Mouse (Mus musculus): ENCODE results near the gene Lonp1. TPM values are rescaled to one million over a fixed set of nuclear protein-coding genes. Genes with fewer than 3 reads are reported as not detected.
A peak's percentile ranks its signal among the peaks of the same experiment; 100 is the strongest.
"Not testable (repeated sequence)": the region's sequence is repeated elsewhere in the genome, so short reads cannot be mapped to it uniquely, and the experiment has no call there.

The Lonp1 gene
- polyA plus RNA-seq, 1 experiment from 2014 or later = 43.3 TPM

DNA sequence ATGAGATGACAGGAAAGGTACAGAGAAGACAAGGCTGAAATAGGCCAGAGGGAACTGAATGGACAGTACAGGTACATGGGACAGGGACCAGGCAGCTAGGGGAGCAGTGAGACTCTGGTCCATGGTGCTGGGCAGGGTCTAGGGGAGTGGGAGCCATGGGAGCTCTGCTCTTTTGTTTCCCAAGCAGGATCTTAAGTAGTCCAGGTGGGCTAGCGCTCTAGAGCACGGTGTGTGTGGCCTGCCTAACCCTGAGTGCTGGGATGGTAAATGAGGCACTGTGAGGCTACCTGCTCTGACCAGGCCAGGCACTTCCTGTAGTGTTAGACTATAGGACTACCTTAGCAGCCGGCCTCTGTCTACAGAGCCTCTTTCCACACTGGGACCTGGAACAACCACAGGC lies 10.0 kb downstream of the Lonp1 start:
- no peaks in the 10 kb centered on the region for H3K9me3 ChIP-seq (replicated peaks)
- no peak for ATAC-seq (ENCODE audit: low FRiP score)
- H3K4me2 ChIP-seq = no peak overlapping the region
- no peak overlapping the region for H3K9ac ChIP-seq (replicated peaks)
- H3K4me1 ChIP-seq = peaks cover 35% of the 10 kb centered on the region
- H3K4me3 ChIP-seq (replicated peaks) = no peak overlapping the region
- WGBS = 89% methylated on average over 3 of the region's 3 CpGs
- peaks cover 61% of the 10 kb centered on the region for H3K36me3 ChIP-seq
- no peaks in the 10 kb centered on the region for H3K27me3 ChIP-seq (replicated peaks)
- H3K27ac ChIP-seq (replicated peaks) = no peak overlapping the region

DNA sequence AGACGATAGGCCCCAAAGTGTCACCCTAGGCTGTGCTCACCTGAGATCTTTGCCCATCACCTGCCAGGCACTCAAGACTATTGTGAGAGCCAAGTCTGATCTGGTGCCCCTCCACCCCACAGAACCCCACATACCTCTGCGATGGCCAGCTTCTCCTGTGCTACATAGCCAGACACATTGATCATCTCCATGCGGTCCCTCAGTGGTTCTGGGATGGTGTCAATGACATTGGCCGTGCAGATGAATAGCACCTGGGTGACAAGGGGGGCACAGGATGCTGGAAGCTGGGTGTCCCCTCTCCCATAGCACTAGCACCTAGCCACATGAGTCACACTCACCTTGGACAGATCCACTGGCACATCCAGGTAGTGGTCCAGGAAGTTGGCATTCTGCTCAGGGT lies 10.9 kb downstream of the Lonp1 start:
- no peak for ATAC-seq (ENCODE audit: low FRiP score)

DNA sequence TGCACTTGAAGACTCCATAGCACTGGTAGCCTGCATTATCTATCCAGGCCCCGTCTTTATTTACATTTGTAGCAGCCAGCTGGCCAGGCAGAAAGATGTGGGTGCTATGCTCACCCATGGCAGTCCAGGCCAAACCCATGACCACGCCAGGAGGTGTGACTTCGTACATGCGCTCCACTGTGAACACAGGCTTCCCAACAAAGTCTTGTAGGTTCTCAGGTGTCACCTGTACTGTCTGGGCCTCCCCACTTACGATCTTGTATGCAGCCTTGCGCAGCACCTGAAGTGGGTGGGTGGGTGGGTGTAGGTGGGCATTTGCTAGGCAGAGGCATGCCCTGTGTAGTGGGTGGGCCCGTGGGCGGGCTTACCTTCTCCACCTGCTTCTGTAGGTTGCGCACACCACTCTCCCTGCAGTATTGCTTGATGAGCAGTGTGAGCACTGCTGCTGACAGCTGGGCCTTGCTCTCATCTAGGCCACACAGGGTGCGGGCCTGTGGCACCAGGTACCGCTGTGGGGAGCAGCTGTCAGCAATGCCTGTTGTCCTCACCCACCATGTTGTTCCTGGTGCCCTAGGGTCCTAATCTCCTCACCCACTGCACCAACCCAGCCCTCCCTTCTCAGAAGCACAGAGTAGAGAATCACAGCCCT lies 11.4 kb downstream of the Lonp1 start:
- peak overlapping the region; percentile 66; the same call in 1 of the 2 replicates for H3K4me3 ChIP-seq (replicated peaks)
- ATAC-seq (ENCODE audit: low FRiP score) = no peak
- peak overlapping the region; percentile 68 for H3K4me2 ChIP-seq

More for the DNA sequence above, 10.9 kb downstream of the Lonp1 start:
- Histone ChIP-seq H3K36me3 (peaks cover 53% of the 10 kb centered on the region), H3K27ac (replicated peaks) (no peak overlapping the region), H3K27me3 (replicated peaks) (no peaks in the 10 kb centered on the region), H3K9ac (replicated peaks) (0 out of 2 replicates have a peak overlapping the region, but pooled peaks have one; percentile 5), H3K4me2 (no peak overlapping the region), H3K4me3 (replicated peaks) (no peak overlapping the region), H3K4me1 (peaks cover 40% of the 10 kb centered on the region), H3K9me3 (replicated peaks) (no peaks in the 10 kb centered on the region)
- 90% methylated on average over 4 of the region's 4 CpGs for WGBS

DNA sequence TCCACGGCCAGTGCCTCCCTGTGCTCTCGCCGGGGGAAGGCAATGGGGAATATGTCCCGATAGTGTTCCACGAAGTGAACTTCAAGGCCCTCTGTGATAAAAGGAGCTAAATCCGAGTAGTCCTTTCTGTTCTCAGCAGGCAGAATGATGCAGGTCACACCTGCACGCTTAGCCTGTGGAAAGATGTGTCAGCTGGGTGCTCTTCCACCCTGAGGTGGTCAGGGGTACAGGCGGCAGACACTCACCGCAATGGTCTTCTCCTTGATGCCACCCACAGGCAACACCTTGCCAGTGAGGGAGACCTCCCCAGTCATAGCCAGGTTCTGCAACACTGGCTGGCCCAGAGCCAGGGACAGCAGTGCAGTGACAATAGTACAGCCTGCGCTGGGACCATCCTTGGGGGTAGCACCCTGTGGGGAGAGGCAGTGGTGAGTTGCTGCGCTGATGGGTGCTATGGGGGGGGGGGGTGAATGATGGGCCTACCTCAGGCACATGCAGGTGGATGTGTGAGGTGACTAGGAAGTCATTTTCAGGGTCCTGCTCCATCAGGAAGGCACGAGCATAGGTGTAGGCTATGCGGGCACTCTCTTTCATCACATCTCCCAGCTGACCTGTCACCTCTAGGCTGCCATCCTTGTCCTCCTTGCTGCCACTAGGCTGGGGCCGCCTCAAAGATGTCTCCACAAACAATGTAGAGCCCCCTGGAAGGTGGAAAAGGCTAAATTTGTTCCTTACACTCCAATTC lies 12.1 kb downstream of the Lonp1 start:
- H3K27ac ChIP-seq (replicated peaks) = 0 out of 2 replicates have a peak overlapping the region, but pooled peaks have one; percentile 93
- H3K4me1 ChIP-seq = peaks cover 48% of the 10 kb centered on the region
- H3K4me2 ChIP-seq = peak overlapping the region; percentile 68
- 29% methylated on average over 14 of the region's 14 CpGs for WGBS
- no peaks in the 10 kb centered on the region for H3K27me3 ChIP-seq (replicated peaks)
- no peaks in the 10 kb centered on the region for H3K9me3 ChIP-seq (replicated peaks)
- peak overlapping the region; percentile 70 for H3K9ac ChIP-seq (replicated peaks)
- H3K36me3 ChIP-seq = peaks cover 42% of the 10 kb centered on the region
- H3K4me3 ChIP-seq (replicated peaks) = peak overlapping the region; percentile 66
- ATAC-seq (ENCODE audit: low FRiP score) = no peak

More for the DNA sequence above, 11.4 kb downstream of the Lonp1 start:
- no peaks in the 10 kb centered on the region for H3K9me3 ChIP-seq (replicated peaks)
- H3K9ac ChIP-seq (replicated peaks) = peak overlapping the region; percentile 5; the same call in 1 of the 2 replicates
- WGBS = 92% methylated on average over 11 of the region's 11 CpGs
- peaks cover 45% of the 10 kb centered on the region for H3K4me1 ChIP-seq
- H3K27ac ChIP-seq (replicated peaks) = no peak overlapping the region
- peaks cover 49% of the 10 kb centered on the region for H3K36me3 ChIP-seq
- H3K27me3 ChIP-seq (replicated peaks) = no peaks in the 10 kb centered on the region

DNA sequence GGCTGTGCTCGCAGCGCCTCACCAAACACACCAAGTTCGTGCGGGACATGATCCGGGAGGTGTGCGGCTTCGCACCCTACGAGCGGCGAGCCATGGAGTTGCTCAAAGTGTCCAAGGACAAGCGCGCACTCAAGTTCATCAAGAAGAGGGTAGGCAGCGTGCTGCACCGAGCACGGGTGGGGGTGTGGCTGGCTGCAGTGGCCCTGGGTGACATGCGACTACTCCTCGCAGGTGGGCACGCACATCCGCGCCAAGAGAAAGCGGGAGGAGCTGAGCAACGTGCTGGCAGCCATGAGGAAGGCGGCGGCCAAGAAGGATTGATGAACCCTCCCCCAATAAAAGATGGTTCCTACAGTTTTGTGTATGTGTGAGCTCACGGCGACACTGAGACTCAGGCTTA lies 12.8 kb downstream of the Lonp1 start:
- ATAC-seq (ENCODE audit: low FRiP score); H3K27me3 ChIP-seq (replicated peaks); H3K9me3 ChIP-seq (replicated peaks): not testable (repeated sequence)
- H3K4me2 ChIP-seq = peak overlapping the region; percentile 68
- peaks cover 52% of the 10 kb centered on the region for H3K4me1 ChIP-seq
- H3K4me3 ChIP-seq (replicated peaks) = peak overlapping the region; percentile 66
- peaks cover 35% of the 10 kb centered on the region for H3K36me3 ChIP-seq
- H3K27ac ChIP-seq (replicated peaks) = peak overlapping the region; percentile 93
- H3K9ac ChIP-seq (replicated peaks) = peak overlapping the region; percentile 70
- 0% methylated on average over 26 of the region's 26 CpGs for WGBS

DNA sequence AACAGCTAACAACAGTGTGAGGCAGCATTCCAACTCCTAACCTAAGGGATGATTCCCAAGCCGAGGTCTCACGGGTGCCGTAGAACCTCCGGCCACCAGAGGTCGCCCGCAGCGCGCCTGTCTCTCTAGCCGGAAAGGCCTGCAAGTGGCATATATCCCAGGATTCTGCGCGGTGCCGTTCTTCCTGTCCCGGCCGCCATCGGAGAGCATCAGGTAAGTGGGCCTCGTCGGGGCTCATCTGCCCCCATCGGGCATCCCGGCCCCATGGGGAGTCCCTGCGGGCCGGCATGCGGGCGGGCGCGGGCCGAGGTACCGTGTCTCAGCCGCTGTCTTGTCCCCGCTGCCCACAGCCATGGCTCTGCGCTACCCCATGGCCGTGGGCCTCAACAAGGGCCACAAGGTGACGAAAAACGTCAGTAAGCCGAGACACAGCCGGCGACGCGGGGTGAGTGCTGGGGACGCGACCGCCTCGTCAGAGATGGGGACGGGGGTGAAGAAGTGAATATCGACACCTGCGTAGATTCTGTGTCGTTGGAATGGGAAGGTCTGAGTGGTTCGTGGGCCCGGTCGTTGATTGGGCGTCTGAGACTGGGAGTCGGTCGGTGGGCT lies 13.3 kb downstream of the Lonp1 start, which contains the start of gene Rpl36:
Gene Rpl36 (plus strand): TSS at position 181 of the 609 bp plus-strand sequence.
- Histone ChIP-seq H3K4me1 (peaks cover 58% of the 10 kb centered on the region), H3K4me2 (peak within 1 kb of the TSS; percentile 68)
- under 1% methylated on average over 50 of the region's 52 CpGs for WGBS

DNA sequence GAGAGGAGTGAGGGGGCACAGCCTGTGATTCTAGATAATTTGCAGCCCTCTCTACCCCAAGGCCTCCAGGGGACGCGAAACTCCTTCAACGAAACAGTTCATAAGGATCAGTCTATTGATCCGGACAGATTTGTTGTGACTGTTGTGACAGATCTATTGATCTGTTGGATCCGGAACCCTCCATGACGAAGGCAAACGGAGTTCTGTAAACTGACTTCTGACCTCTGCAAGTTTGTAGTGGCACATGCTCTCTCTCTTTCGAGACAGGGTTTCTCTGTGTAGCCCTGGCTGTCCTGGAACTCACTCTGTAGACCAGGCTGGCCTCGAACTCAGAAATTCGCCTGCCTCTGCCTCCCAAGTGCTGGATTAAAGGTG lies 14.1 kb downstream of the Lonp1 start:
- Histone ChIP-seq H3K4me1 (peaks cover 66% of the 10 kb centered on the region), H3K36me3 (peaks cover 24% of the 10 kb centered on the region)
- not testable (repeated sequence) for H3K4me3 ChIP-seq (replicated peaks); H3K27me3 ChIP-seq (replicated peaks); H3K4me2 ChIP-seq; H3K9ac ChIP-seq (replicated peaks); ATAC-seq (ENCODE audit: low FRiP score); H3K27ac ChIP-seq (replicated peaks); H3K9me3 ChIP-seq (replicated peaks)
- 80% methylated on average over 10 of the region's 10 CpGs for WGBS

More for the DNA sequence above, 13.3 kb downstream of the Lonp1 start, which contains the start of gene Rpl36:
- no peaks in the 10 kb centered on the region for H3K9me3 ChIP-seq (replicated peaks)
- peak within 1 kb of the TSS; percentile 93 for H3K27ac ChIP-seq (replicated peaks)
- ATAC-seq (ENCODE audit: low FRiP score) = peak; percentile 61
- peak within 1 kb of the TSS; percentile 66 for H3K4me3 ChIP-seq (replicated peaks)
- H3K27me3 ChIP-seq (replicated peaks) = no peaks in the 10 kb centered on the region
- H3K36me3 ChIP-seq = peaks cover 29% of the 10 kb centered on the region
- peak within 1 kb of the TSS; percentile 70 for H3K9ac ChIP-seq (replicated peaks)

DNA sequence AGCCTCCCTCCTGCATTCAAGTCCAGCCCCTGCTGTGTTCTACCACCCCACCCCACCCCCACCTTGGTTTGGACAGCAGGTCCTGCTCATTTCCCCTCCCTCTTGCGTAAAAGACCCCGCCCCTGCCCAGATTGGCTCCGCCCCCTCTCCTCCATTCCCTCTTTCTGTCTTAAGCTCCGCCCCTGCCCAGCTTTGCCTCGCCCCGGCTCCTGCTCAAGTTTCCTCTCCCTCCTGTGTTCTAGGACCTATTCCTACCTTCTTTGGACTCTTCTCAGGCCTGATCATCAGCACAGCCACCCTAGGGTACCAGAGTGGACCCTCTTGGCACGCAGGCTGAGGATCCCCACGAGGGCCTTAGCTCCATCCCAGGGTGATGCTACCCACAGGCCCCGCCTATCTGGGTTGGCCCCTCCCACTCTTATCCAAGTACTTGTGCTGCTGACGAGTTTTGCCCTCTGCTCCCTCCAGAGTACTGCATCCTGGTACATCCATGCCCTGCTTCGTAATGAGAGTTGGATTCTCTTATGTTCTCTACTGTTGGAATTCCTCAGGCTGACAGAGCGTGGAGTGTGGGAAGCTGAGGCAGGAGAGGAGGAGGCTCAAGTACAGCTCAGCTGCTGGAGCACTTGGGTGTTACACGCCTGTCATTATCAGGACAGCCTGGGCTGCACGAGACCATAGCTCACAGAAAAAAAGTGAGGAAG lies 14.7 kb downstream of the Lonp1 start:
- Histone ChIP-seq H3K27ac (replicated peaks) (no peak overlapping the region), H3K9ac (replicated peaks) (no peak overlapping the region), H3K4me3 (replicated peaks) (no peak overlapping the region), H3K9me3 (replicated peaks) (no peaks in the 10 kb centered on the region), H3K27me3 (replicated peaks) (no peaks in the 10 kb centered on the region), H3K4me1 (peaks cover 68% of the 10 kb centered on the region), H3K36me3 (peaks cover 25% of the 10 kb centered on the region), H3K4me2 (no peak overlapping the region)
- no peak for ATAC-seq (ENCODE audit: low FRiP score)
- WGBS = 13% methylated on average over 14 of the region's 14 CpGs

DNA sequence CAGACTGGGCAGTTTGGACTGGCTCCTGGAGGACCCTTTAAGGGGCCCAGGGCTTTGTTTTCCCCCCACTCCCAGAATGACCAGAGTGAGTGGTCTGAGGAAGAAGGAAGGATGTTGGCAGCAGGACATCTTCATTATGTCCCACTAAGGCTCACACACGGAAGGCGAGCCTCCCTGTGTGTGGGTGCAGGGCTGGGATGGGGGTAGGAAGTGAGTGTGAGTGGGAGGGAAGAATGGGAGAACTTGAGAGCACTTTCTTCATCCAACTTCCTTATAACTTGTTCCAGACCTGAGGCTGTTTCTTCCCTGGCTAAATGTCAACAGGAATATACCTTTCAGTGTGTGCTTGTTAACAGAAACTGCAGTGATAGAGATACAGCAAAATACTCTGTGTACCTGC lies 15.4 kb downstream of the Lonp1 start:
- no peak for ATAC-seq (ENCODE audit: low FRiP score)
- no peak overlapping the region for H3K27ac ChIP-seq (replicated peaks)
- H3K9ac ChIP-seq (replicated peaks) = no peak overlapping the region
- H3K9me3 ChIP-seq (replicated peaks) = no peaks in the 10 kb centered on the region
- peaks cover 25% of the 10 kb centered on the region for H3K36me3 ChIP-seq
- peaks cover 66% of the 10 kb centered on the region for H3K4me1 ChIP-seq
- no peak overlapping the region for H3K4me2 ChIP-seq
- H3K4me3 ChIP-seq (replicated peaks) = no peak overlapping the region
- H3K27me3 ChIP-seq (replicated peaks) = no peaks in the 10 kb centered on the region
- 71% methylated on average over 2 of the region's 2 CpGs for WGBS

DNA sequence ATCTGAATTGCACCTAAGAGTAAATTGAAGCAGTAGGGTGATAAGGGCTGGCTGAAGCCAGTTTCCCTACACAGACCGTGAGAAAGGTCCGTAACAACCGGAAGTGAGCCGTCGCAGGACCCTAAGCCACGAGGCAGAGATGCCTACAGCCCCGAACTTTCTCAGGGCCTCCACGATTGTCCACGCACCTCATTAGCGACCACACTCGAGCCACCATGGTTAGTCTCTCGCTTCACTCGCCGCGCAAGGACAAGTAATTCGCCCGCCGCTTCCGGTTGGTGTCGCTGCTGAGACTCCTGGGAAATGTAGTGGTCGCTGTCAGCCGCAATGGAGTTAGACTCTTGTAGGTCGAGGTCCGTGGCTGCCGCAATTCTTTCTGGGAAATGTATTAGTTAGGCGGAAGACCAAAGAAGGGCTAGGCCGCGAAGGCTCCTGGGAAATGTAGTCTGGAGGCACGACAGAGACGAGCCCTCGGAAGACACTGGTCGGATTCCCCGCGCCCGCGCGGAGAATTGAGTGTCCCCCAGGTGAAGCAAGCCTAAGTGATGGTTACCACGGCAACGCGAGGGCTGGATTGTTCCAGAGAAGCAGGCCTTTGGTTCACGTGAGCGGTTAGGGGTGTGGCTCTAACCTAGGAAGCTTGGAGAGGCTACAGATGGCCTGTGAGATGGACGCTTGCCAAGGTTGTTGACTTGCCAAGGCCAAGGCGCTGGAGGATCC lies 17.1 kb downstream of the Lonp1 start, which contains the start of gene 2410015M20Rik:
Gene 2410015M20Rik (minus strand): TSS at position 320 of the 720 bp plus-strand sequence.
- WGBS = under 1% methylated on average over 44 of the region's 44 CpGs
- H3K27ac ChIP-seq (replicated peaks) = peak within 1 kb of the TSS; percentile 77
- H3K36me3 ChIP-seq = peaks cover 31% of the 10 kb centered on the region
- peaks cover 49% of the 10 kb centered on the region for H3K4me1 ChIP-seq
- peak within 1 kb of the TSS; percentile 71 for H3K9ac ChIP-seq (replicated peaks)
- H3K4me2 ChIP-seq = peak within 1 kb of the TSS; percentile 75
- no peaks in the 10 kb centered on the region for H3K9me3 ChIP-seq (replicated peaks)
- peak; percentile 86 for ATAC-seq (ENCODE audit: low FRiP score)
- peak within 1 kb of the TSS; percentile 51 for H3K4me3 ChIP-seq (replicated peaks)
- H3K27me3 ChIP-seq (replicated peaks) = no peaks in the 10 kb centered on the region
